Mouse (Mus musculus) midbrain, embryonic 11.5 days (tissue): ENCODE measurements around the gene Epha1. TPM values are rescaled to one million over a fixed set of nuclear protein-coding genes. Genes with fewer than 3 reads are reported as not detected.

Experiments used
- ATAC-seq: fragments of 200-750 bp; cut with Nextera tagmentation; 2 replicates; pipeline ENCODE4 v1.8.0; 2017; ENCODE audit warnings: moderate TSS enrichment, moderate library complexity; ENCODE audit not compliant: low FRiP score
- DNase-seq: peaks from one replicate; pipeline ENCODE4 v3.0.0; 2015; ENCODE audit warnings: low spot score; ENCODE audit errors: missing footprints
- H3K27ac ChIP-seq: fragments of 300-500 bp; sonication (generic); 2 replicates; pipeline ENCODE4 v1.5.1; 2014; ENCODE audit warnings: low read depth, low read length
- H3K27me3 ChIP-seq: fragments of 300-500 bp; sonication (generic); 2 replicates; pipeline ENCODE4 v1.6.1; 2014; ENCODE audit warnings: mild to moderate bottlenecking, low read length, moderate library complexity, mixed read lengths; ENCODE audit not compliant: control insufficient read depth, insufficient read depth
- H3K36me3 ChIP-seq: fragments of 300-500 bp; sonication (generic); 2 replicates; pipeline ENCODE4 v1.6.1; 2014; ENCODE audit warnings: mild to moderate bottlenecking, low read length, moderate library complexity, mixed read lengths; ENCODE audit not compliant: control insufficient read depth, insufficient read depth
- H3K4me1 ChIP-seq: fragments of 300-500 bp; sonication (generic); 2 replicates; pipeline ENCODE4 v1.6.1; 2014; ENCODE audit warnings: low read length; ENCODE audit not compliant: control insufficient read depth, insufficient read depth
- H3K4me2 ChIP-seq: fragments of 300-500 bp; sonication (generic); 2 replicates; pipeline ENCODE4 v1.6.1; 2014; ENCODE audit warnings: mild to moderate bottlenecking, moderate library complexity
- H3K4me3 ChIP-seq: fragments of 300-500 bp; sonication (generic); 2 replicates; pipeline ENCODE4 v1.5.1; 2014; ENCODE audit warnings: low read depth, low read length
- H3K9ac ChIP-seq: fragments of 300-500 bp; sonication (generic); 2 replicates; pipeline ENCODE4 v1.6.1; 2014; ENCODE audit warnings: low read length
- H3K9me3 ChIP-seq: fragments of 300-500 bp; sonication (generic); 2 replicates; pipeline ENCODE4 v1.6.1; 2016; ENCODE audit warnings: low read length; ENCODE audit not compliant: control insufficient read depth
- WGBS: fragments of 180-500 bp; shearing (Covaris S2); extraction: QIAGEN DNeasy Blood & Tissue Kit; methylation state at CpG from one replicate; pipeline ENCODE4 v1.1.7; 2014; 5-methylcytosine and 5-hydroxymethylcytosine counted together
- polyA plus RNA-seq: library from polyadenylated mRNA; unstranded; fragments of >200 nt; fragmentation: Nextera tagmentation; extraction: Ambion mirVana; gene quantifications from 2 replicates; pipeline ENCODE4 v1.2.1, GENCODE M21; 2014

Gene Epha1
- polyA plus RNA-seq, 1 experiment from 2014 or later: 0.66 TPM

- H3K4me1 ChIP-seq: peaks cover 8% of the 10 kb centered on the region
- H3K9ac ChIP-seq: no peak overlapping the region
- H3K9me3 ChIP-seq: no peaks in the 10 kb centered on the region
- ATAC-seq (no peak), DNase-seq (no peak)
- H3K36me3 ChIP-seq: no peaks in the 10 kb centered on the region
- no peak overlapping the region for H3K27ac ChIP-seq
- no peak overlapping the region for H3K4me3 ChIP-seq
- 39% methylated on average over 4 of the region's 4 CpGs for WGBS
- H3K4me2 ChIP-seq: no peak overlapping the region
- H3K27me3 ChIP-seq: peaks cover 13% of the 10 kb centered on the region
Observed at GRCm38 (mm10) chr6:42376016-42376415, 2.9 kb upstream of the Epha1 start.

GRCm38 (mm10) chr6:42375131-42375530, 2.1 kb upstream of the Epha1 start:
- H3K27me3 ChIP-seq: peaks cover 13% of the 10 kb centered on the region
- no peak for ATAC-seq

GRCm38 (mm10) chr6:42374701-42375100, 1.6 kb upstream of the Epha1 start:
- Histone ChIP-seq H3K27me3 (peaks cover 13% of the 10 kb centered on the region), H3K4me1 (peaks cover 11% of the 10 kb centered on the region), H3K27ac (no peak overlapping the region), H3K4me2 (no peak overlapping the region), H3K9ac (no peak overlapping the region), H3K4me3 (no peak overlapping the region), H3K9me3 (no peaks in the 10 kb centered on the region), H3K36me3 (no peaks in the 10 kb centered on the region)
- 87% methylated on average over 4 of the region's 4 CpGs for WGBS
- DNase-seq (no peak), ATAC-seq (no peak)

More at GRCm38 (mm10) chr6:42375131-42375530, 2.1 kb upstream of the Epha1 start:
- Histone ChIP-seq H3K4me3 (no peak overlapping the region), H3K27ac (no peak overlapping the region), H3K9ac (no peak overlapping the region), H3K4me2 (no peak overlapping the region), H3K9me3 (no peaks in the 10 kb centered on the region), H3K36me3 (no peaks in the 10 kb centered on the region), H3K4me1 (peaks cover 8% of the 10 kb centered on the region)
- DNase-seq: no peak
- 90% methylated on average over 2 of the region's 2 CpGs for WGBS

GRCm38 (mm10) chr6:42373669-42374430, 782 bp upstream of the Epha1 start:
- no peak for DNase-seq
- WGBS: 39% methylated on average over 7 of the region's 7 CpGs
- Histone ChIP-seq H3K9ac (no peak overlapping the region), H3K4me1 (peaks cover 13% of the 10 kb centered on the region), H3K4me3 (peak overlapping the region; percentile 46), H3K4me2 (peak overlapping the region; percentile 91), H3K27me3 (peaks cover 13% of the 10 kb centered on the region), H3K36me3 (no peaks in the 10 kb centered on the region), H3K9me3 (no peaks in the 10 kb centered on the region), H3K27ac (no peak overlapping the region)
- no peak; the same call in 1 of the 2 replicates for ATAC-seq

GRCm38 (mm10) chr6:42372421-42372815, 650 bp downstream of the Epha1 start:
- no peak overlapping the region for H3K27ac ChIP-seq
- no peak overlapping the region; the same call in 1 of the 2 replicates for H3K4me3 ChIP-seq
- H3K36me3 ChIP-seq: no peaks in the 10 kb centered on the region
- peak; percentile 25 for ATAC-seq
- peak overlapping the region; percentile 91 for H3K4me2 ChIP-seq
- H3K9ac ChIP-seq: no peak overlapping the region
- peaks cover 13% of the 10 kb centered on the region for H3K4me1 ChIP-seq
- WGBS: 23% methylated on average over 9 of the region's 9 CpGs
- H3K27me3 ChIP-seq: peaks cover 13% of the 10 kb centered on the region
- no peaks in the 10 kb centered on the region for H3K9me3 ChIP-seq
- DNase-seq: no peak

GRCm38 (mm10) chr6:42372001-42372400, 1.1 kb downstream of the Epha1 start:
- Histone ChIP-seq H3K9ac (no peak overlapping the region), H3K4me3 (no peak overlapping the region), H3K4me2 (no peak overlapping the region), H3K4me1 (peaks cover 13% of the 10 kb centered on the region), H3K27me3 (peaks cover 13% of the 10 kb centered on the region), H3K36me3 (no peaks in the 10 kb centered on the region), H3K9me3 (no peaks in the 10 kb centered on the region), H3K27ac (no peak overlapping the region)
- WGBS: 3% methylated on average over 3 of the region's 3 CpGs
- ATAC-seq (peak; percentile 5; the same call in 1 of the 2 replicates), DNase-seq (no peak)

GRCm38 (mm10) chr6:42370630-42371363, 2.3 kb downstream of the Epha1 start:
- Histone ChIP-seq H3K27me3 (peaks cover 13% of the 10 kb centered on the region), H3K9me3 (no peaks in the 10 kb centered on the region), H3K4me2 (no peak overlapping the region), H3K27ac (no peak overlapping the region), H3K4me1 (peaks cover 13% of the 10 kb centered on the region), H3K36me3 (no peaks in the 10 kb centered on the region), H3K9ac (no peak overlapping the region), H3K4me3 (no peak overlapping the region)
- ATAC-seq (no peak), DNase-seq (no peak)
- WGBS: 40% methylated on average over 4 of the region's 4 CpGs

GRCm38 (mm10) chr6:42369870-42370269, 3.2 kb downstream of the Epha1 start:
- peaks cover 13% of the 10 kb centered on the region for H3K4me1 ChIP-seq
- H3K36me3 ChIP-seq: no peaks in the 10 kb centered on the region
- H3K9ac ChIP-seq: no peak overlapping the region
- no peak overlapping the region for H3K4me2 ChIP-seq
- H3K4me3 ChIP-seq: no peak overlapping the region
- 5% methylated on average over 3 of the region's 3 CpGs for WGBS
- ATAC-seq (peak; percentile 43), DNase-seq (peak; percentile 91)
- no peaks in the 10 kb centered on the region for H3K9me3 ChIP-seq
- H3K27me3 ChIP-seq: peaks cover 11% of the 10 kb centered on the region
- no peak overlapping the region for H3K27ac ChIP-seq

- ATAC-seq (no peak), DNase-seq (no peak)
Observed at GRCm38 (mm10) chr6:42365215-42365614, 7.9 kb downstream of the Epha1 start.

More at GRCm38 (mm10) chr6:42365215-42365614, 7.9 kb downstream of the Epha1 start:
- 91% methylated on average over 6 of the region's 6 CpGs for WGBS
- H3K9me3 ChIP-seq: no peaks in the 10 kb centered on the region
- no peak overlapping the region for H3K4me2 ChIP-seq
- no peak overlapping the region for H3K27ac ChIP-seq
- H3K9ac ChIP-seq: no peak overlapping the region
- H3K4me1 ChIP-seq: peaks cover 6% of the 10 kb centered on the region; the same call in 1 of the 2 replicates
- no peaks in the 10 kb centered on the region for H3K36me3 ChIP-seq
- no peak overlapping the region for H3K4me3 ChIP-seq
- no peaks in the 10 kb centered on the region for H3K27me3 ChIP-seq
